Comparison of ENCODE assay signal across 8 mouse cellular contexts in genomic region chr13:54503604-54504521, GRCm38 (mm10). TPM values are rescaled to one million over a fixed set of nuclear protein-coding genes. Genes with fewer than 3 reads are reported as not detected.
DNase-seq lines count a peak whose midpoint lies in the region; ATAC-seq and TF ChIP-seq lines count a peak whose summit lies in the region.

TSS of gene Simc1 (plus strand) at chr13:54503779.

- TF ChIP-seq CTCF in hindbrain, postnatal 0 days (IDR thresholded peaks at IDR 0.05; ENCODE audit: low read depth), result no peak

- H3K4me1 ChIP-seq in hindbrain, postnatal 0 days (ENCODE audit: insufficient read depth, low read length), result no peaks in the 10 kb centered on the region

- ATAC-seq in common myeloid progenitor, adult 5-6 weeks (replicated peaks; ENCODE audit: low read depth, poor library complexity, severe bottlenecking), result peak; percentile 85
- peak; percentile 90 for ATAC-seq in hindbrain, postnatal 0 days
- peak; percentile 75 for ATAC-seq in megakaryocyte-erythroid progenitor cell, adult 5-6 weeks (replicated peaks; ENCODE audit: low FRiP score, low TSS enrichment, poor library complexity, severe bottlenecking)

- peak within 1 kb of the TSS; percentile 86 for H3K9ac ChIP-seq in hindbrain, postnatal 0 days (replicated peaks; ENCODE audit: low read length)

- no peaks in the 10 kb centered on the region for H3K36me3 ChIP-seq in hindbrain, postnatal 0 days (ENCODE audit: insufficient read depth, low read length)

- DNase-seq in adipocyte (ENCODE audit: low spot score), result peak; percentile 60
- peak; percentile 50 to 59 for DNase-seq in gastrocnemius, adult 8-10 months (ENCODE audit: low spot score in 2 of 2)
- peak; percentile 73 for DNase-seq in hindbrain, postnatal 0 days (ENCODE audit: low spot score)
- peak; percentile 36 to 56 for DNase-seq in left cerebral cortex, postnatal 14 days (ENCODE audit: low spot score in 2 of 2)
- peak; percentile 59 for DNase-seq in right cerebral cortex, postnatal 14 days
- DNase-seq in urinary bladder, postnatal 4 days (ENCODE audit: low spot score in 2 of 2), result peak; percentile 56 to 73

- under 1% methylated on average over 78 of the region's 105 CpGs for WGBS in hindbrain, postnatal 0 days

- no peaks in the 10 kb centered on the region for H3K9me3 ChIP-seq in hindbrain, postnatal 0 days (ENCODE audit: low read length)

- intact Hi-C loops in left cerebral cortex, postnatal 14 days (cut with DNase I), result no loop called here

- no peaks in the 10 kb centered on the region for H3K27me3 ChIP-seq in hindbrain, postnatal 0 days (ENCODE audit: insufficient read depth, low read length)

- H3K4me2 ChIP-seq in hindbrain, postnatal 0 days (ENCODE audit: low read depth, low read length), result peak within 1 kb of the TSS; percentile 84

- peak within 1 kb of the TSS; percentile 88 for H3K27ac ChIP-seq in hindbrain, postnatal 0 days

- peak within 1 kb of the TSS; percentile 69 for H3K4me3 ChIP-seq in hindbrain, postnatal 0 days (ENCODE audit: low read length)

RNA-seq across cellular contexts. Expression of gene Simc1, which starts in this region (rescaled TPM):
- 9.1 and 12.7 TPM in 2 replicates for total RNA-seq in common myeloid progenitor, adult 5-6 weeks (2017)
- 1 to 10 TPM; 2.8 to 3.6 (median 3.3) TPM for total RNA-seq in gastrocnemius, adult 8-10 months (2022)
- total RNA-seq in hindbrain, postnatal 0 days (2014; rRNA removed), result 17.1 and 18.3 TPM in 2 replicates
- polyA plus RNA-seq in hindbrain, postnatal 0 days (2015; fragmentation: Nextera tagmentation; extraction: Ambion mirVana), result 9.3 and 9.5 TPM in 2 replicates
- 10 to 100 TPM; 13.6 to 14.8 TPM for total RNA-seq in left cerebral cortex, postnatal 14 days (2021)
- 9.3 and 21.1 TPM in 2 replicates for total RNA-seq in megakaryocyte-erythroid progenitor cell, adult 5-6 weeks (2014; fragmentation: Nextera tagmentation)
- total RNA-seq in megakaryocyte-erythroid progenitor cell, adult 5-6 weeks (2017), result 7.2 and 9.3 TPM in 2 replicates

Comparison
In these comparisons a context has a peak if more than half of its experiments do, and no peak if none do; other contexts are left out.
1. Peak in every context shown above with its lines: DNase-seq, ATAC-seq, H3K4me3 ChIP-seq and H3K27ac ChIP-seq.